Mouse (Mus musculus) heart, postnatal 14 days (tissue): ENCODE data around the gene Prune1. TPM values are rescaled to one million over a fixed set of nuclear protein-coding genes. Genes with fewer than 3 reads are reported as not detected.
A peak's percentile ranks its signal among the peaks of the same experiment; 100 is the strongest.

Experiments
- DNase-seq, 2 experiments: peaks; one replicate each; pipeline ENCODE4 v3.0.0; 2021 to 2022
- intact Hi-C: fragments of 180-260 bp; cut with DNase I; formaldehyde crosslinking; loops from one replicate; pipeline ENCODE4 v1.15.1; 2025
- total RNA-seq, 2 experiments: library from RNA; stranded (reverse); gene quantifications; 2 replicates each; pipeline ENCODE4 v1.2.3; 2021

The Prune1 gene
- total RNA-seq, 2 experiments from 2014 or later = 19.8 to 20.4 TPM

GRCm38 (mm10) chr3:95247660-95248336, 34.1 kb downstream of the Prune1 start:
- DNase-seq = no peak
- intact Hi-C loops = no loop called here

GRCm38 (mm10) chr3:95246465-95247231, 35.2 kb downstream of the Prune1 start:
- peak; percentile 12 to 42 for DNase-seq
- intact Hi-C loops = no loop called here

- intact Hi-C loops = no loop called here
These were observed 38.8 kb downstream of the Prune1 start for GRCm38 (mm10) chr3:95243086-95243485.

GRCm38 (mm10) chr3:95241498-95241897, 40.4 kb downstream of the Prune1 start, which contains the start of gene Gm128:
TSS of gene Gm128 (minus strand) at chr3:95241598.
- no peak for DNase-seq
- intact Hi-C loops = no loop called here

More at GRCm38 (mm10) chr3:95243086-95243485, 38.8 kb downstream of the Prune1 start:
- no peak for DNase-seq

- no peak for DNase-seq
These were observed 41.0 kb downstream of the Prune1 start for GRCm38 (mm10) chr3:95240900-95241299.

GRCm38 (mm10) chr3:95239971-95240370, 41.9 kb downstream of the Prune1 start:
- no peak for DNase-seq
- intact Hi-C loops = no loop called here

More at GRCm38 (mm10) chr3:95240900-95241299, 41.0 kb downstream of the Prune1 start:
- intact Hi-C loops = no loop called here

GRCm38 (mm10) chr3:95239022-95239421, 42.9 kb downstream of the Prune1 start:
- intact Hi-C loops = no loop called here

GRCm38 (mm10) chr3:95237541-95238099, 44.3 kb downstream of the Prune1 start:
- DNase-seq = no peak
- intact Hi-C loops = no loop called here

More at GRCm38 (mm10) chr3:95239022-95239421, 42.9 kb downstream of the Prune1 start:
- DNase-seq = no peak

GRCm38 (mm10) chr3:95235386-95236301, 46.2 kb downstream of the Prune1 start:
- intact Hi-C loops = no loop called here
- DNase-seq = no peak

- DNase-seq = no peak
- intact Hi-C loops = no loop called here
These were observed 48.4 kb downstream of the Prune1 start for GRCm38 (mm10) chr3:95233303-95233980.

GRCm38 (mm10) chr3:95232771-95233170, 49.1 kb downstream of the Prune1 start:
- no peak for DNase-seq
- intact Hi-C loops = no loop called here

GRCm38 (mm10) chr3:95231298-95232221, 50.3 kb downstream of the Prune1 start, which contains the start of gene Mllt11:
TSS of gene Mllt11 (minus strand) at chr3:95232171.
- intact Hi-C loops = no loop called here
- no peak for DNase-seq

- DNase-seq = no peak
- intact Hi-C loops = no loop called here
These were observed 51.2 kb downstream of the Prune1 start for GRCm38 (mm10) chr3:95230495-95231297.

GRCm38 (mm10) chr3:95229781-95230494, 51.9 kb downstream of the Prune1 start:
- peak; percentile 58 to 62 for DNase-seq
- intact Hi-C loops = no loop called here

- intact Hi-C loops = no loop called here
- DNase-seq = peak; percentile 42
These were observed 52.7 kb downstream of the Prune1 start for GRCm38 (mm10) chr3:95228894-95229780.
